Mouse (Mus musculus) forebrain, embryonic 11.5 days (tissue): ENCODE measurements at regions not wholly inside any gene's neighbourhood (a gene's known extent, or its start where the extent isn't known, plus 50 kb on each side); places are given as distances from the start of the nearest gene placed in this dataset.

ENCODE experiments used
- ATAC-seq: fragments of 200-750 bp; cut with Nextera tagmentation; replicated peaks from 2 replicates; pipeline ENCODE4 v1.8.0; 2017; ENCODE audit warnings: moderate TSS enrichment; ENCODE audit not compliant: low FRiP score
- DNase-seq: peaks from one replicate; pipeline ENCODE4 v3.0.0-alpha.2; 2017; ENCODE audit warnings: low spot score
- H3K27ac ChIP-seq: fragments of 300-500 bp; sonication (generic); 2 replicates; pipeline ENCODE4 v1.5.1; 2014; ENCODE audit warnings: low read depth, low read length
- H3K27me3 ChIP-seq: fragments of 300-500 bp; sonication (generic); 2 replicates; pipeline ENCODE4 v1.6.1; 2014; ENCODE audit warnings: mild to moderate bottlenecking, low read length, mixed read lengths; ENCODE audit not compliant: control insufficient read depth, insufficient read depth
- H3K36me3 ChIP-seq: fragments of 300-500 bp; sonication (generic); 2 replicates; pipeline ENCODE4 v1.6.1; 2014; ENCODE audit warnings: mild to moderate bottlenecking, low read length, moderate library complexity, mixed read lengths; ENCODE audit not compliant: control insufficient read depth, insufficient read depth
- H3K4me1 ChIP-seq: fragments of 300-500 bp; sonication (generic); replicated peaks from 2 replicates; pipeline ENCODE4 v1.6.1; 2014; ENCODE audit warnings: low read length, mixed read lengths; ENCODE audit not compliant: control insufficient read depth, insufficient read depth
- H3K4me2 ChIP-seq: fragments of 300-500 bp; sonication (generic); 2 replicates; pipeline ENCODE4 v1.6.1; 2014; ENCODE audit warnings: low read depth, mild to moderate bottlenecking, low read length, moderate library complexity, mixed read lengths; ENCODE audit not compliant: severe bottlenecking
- H3K4me3 ChIP-seq: fragments of 300-500 bp; sonication (generic); 2 replicates; pipeline ENCODE4 v1.5.1; 2014; ENCODE audit warnings: low read depth, low read length
- H3K9ac ChIP-seq: fragments of 300-500 bp; sonication (generic); 2 replicates; pipeline ENCODE4 v1.6.1; 2014; ENCODE audit warnings: low read length
- H3K9me3 ChIP-seq: fragments of 300-500 bp; sonication (generic); 2 replicates; pipeline ENCODE4 v1.6.1; 2016; ENCODE audit warnings: low read length, mixed read lengths; ENCODE audit not compliant: control insufficient read depth
- WGBS: fragments of 180-500 bp; shearing (Covaris S2); extraction: QIAGEN DNeasy Blood & Tissue Kit; methylation state at CpG from one replicate; pipeline ENCODE4 v1.1.7; 2014; 5-methylcytosine and 5-hydroxymethylcytosine counted together

GRCm38 (mm10) chr11:21024521-21024920, 66.6 kb upstream of the Peli1 start:
- 71% methylated on average over 2 of the region's 2 CpGs for WGBS
- H3K27ac ChIP-seq = no peak overlapping the region
- H3K4me3 ChIP-seq = no peak overlapping the region
- ATAC-seq (no peak), DNase-seq (no peak)
- no peaks in the 10 kb centered on the region for H3K9me3 ChIP-seq
- H3K36me3 ChIP-seq = no peaks in the 10 kb centered on the region
- H3K9ac ChIP-seq = no peak overlapping the region
- H3K4me2 ChIP-seq = no peak overlapping the region
- no peaks in the 10 kb centered on the region for H3K27me3 ChIP-seq
- H3K4me1 ChIP-seq = no peaks in the 10 kb centered on the region

GRCm38 (mm10) chr11:21027299-21027698, 63.8 kb upstream of the Peli1 start:
- Histone ChIP-seq H3K4me2 (no peak overlapping the region), H3K9ac (no peak overlapping the region), H3K9me3 (no peaks in the 10 kb centered on the region), H3K27me3 (no peaks in the 10 kb centered on the region), H3K4me1 (no peaks in the 10 kb centered on the region), H3K4me3 (no peak overlapping the region), H3K27ac (no peak overlapping the region), H3K36me3 (no peaks in the 10 kb centered on the region)
- DNase-seq (no peak), ATAC-seq (no peak)
- WGBS = 91% methylated on average over 4 of the region's 4 CpGs

DNA sequence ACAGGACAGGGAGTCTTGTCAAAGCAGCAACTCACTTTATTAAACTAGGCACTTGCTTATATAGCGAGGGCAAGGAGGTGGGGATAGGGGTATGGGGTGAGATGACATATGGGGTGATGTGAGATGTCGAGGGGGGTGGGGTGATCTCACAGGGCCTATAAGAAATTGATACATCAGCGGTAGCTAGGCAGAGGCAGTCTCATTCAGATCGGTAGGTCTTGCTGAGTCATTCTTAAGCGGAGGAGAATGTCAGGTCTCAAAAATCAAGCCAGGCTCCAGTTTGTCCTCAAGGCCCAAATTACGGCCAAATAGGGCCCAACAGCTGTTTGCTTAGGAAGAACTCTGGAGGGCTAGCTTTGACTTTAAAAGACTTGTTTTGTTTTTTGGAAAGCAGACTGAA, 60.7 kb upstream of the Peli1 start:
- Histone ChIP-seq H3K27ac (no peak overlapping the region), H3K4me2 (no peak overlapping the region), H3K9ac (no peak overlapping the region), H3K27me3 (no peaks in the 10 kb centered on the region), H3K9me3 (no peaks in the 10 kb centered on the region), H3K4me1 (peaks cover 3% of the 10 kb centered on the region; the same call in 1 of the 2 replicates), H3K36me3 (no peaks in the 10 kb centered on the region), H3K4me3 (no peak overlapping the region)
- ATAC-seq = no peak
- WGBS = 92% methylated on average over 6 of the region's 6 CpGs
- no peak for DNase-seq

DNA sequence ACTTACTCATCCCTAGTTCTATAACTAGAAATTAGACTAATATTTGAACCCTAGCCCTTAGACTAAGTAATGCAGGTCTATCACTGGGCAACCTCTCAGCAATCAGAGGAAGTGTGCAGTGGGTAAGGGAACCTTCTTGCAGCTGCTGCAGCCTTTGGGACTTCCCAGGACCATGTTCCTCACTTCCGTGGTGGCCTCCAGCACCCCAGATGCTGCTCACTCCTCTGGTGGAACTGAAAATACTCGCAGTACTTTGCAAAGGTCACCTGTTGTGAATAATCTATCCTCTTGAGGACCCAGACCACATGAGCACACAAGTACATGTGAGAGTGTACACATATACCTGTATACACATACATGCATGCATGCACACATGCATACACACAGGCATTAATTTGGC, 59.3 kb upstream of the Peli1 start:
- no peaks in the 10 kb centered on the region for H3K27me3 ChIP-seq
- 87% methylated on average over 2 of the region's 2 CpGs for WGBS
- no peaks in the 10 kb centered on the region for H3K36me3 ChIP-seq
- no peak overlapping the region for H3K4me2 ChIP-seq
- no peaks in the 10 kb centered on the region for H3K9me3 ChIP-seq
- no peak overlapping the region for H3K27ac ChIP-seq
- H3K4me1 ChIP-seq = peaks cover 3% of the 10 kb centered on the region; the same call in 1 of the 2 replicates
- ATAC-seq (no peak), DNase-seq (no peak)
- H3K4me3 ChIP-seq = no peak overlapping the region
- H3K9ac ChIP-seq = no peak overlapping the region

DNA sequence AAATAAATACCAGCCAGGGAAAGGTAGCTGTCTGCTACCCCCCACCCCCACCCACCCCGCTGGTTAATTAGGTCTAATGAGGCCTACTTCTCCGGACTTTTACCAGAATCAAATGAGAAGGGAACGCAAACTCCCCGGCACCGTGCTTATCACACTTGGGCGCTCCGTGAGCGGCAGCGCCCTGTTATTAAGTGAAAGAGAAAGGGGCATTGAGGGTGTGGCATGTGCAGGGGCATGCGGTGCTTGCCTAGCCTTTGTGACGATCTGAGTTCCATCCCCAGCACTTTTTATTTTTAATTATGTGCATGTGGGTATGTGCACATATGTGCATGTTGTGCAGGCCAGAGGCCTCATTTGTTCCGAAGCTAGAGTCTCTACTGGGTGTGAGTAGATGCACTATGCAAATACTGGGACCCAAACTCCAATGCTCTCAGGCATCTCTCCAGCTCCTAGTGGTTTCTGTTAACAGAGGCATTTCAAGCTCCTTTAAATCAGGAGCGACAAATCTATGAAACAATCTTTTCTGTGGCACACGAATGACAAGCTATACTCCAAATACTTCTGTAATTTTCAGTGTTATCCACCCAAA, 57.8 kb upstream of the Peli1 start:
- no peaks in the 10 kb centered on the region for H3K9me3 ChIP-seq
- H3K27ac ChIP-seq = no peak overlapping the region
- ATAC-seq (0 out of 2 replicates have a peak, but pooled peaks have one; percentile 21), DNase-seq (no peak)
- H3K9ac ChIP-seq = no peak overlapping the region
- H3K36me3 ChIP-seq = no peaks in the 10 kb centered on the region
- H3K27me3 ChIP-seq = no peaks in the 10 kb centered on the region
- H3K4me1 ChIP-seq = peaks cover 3% of the 10 kb centered on the region; the same call in 1 of the 2 replicates
- WGBS = 59% methylated on average over 14 of the region's 14 CpGs
- H3K4me3 ChIP-seq = no peak overlapping the region
- H3K4me2 ChIP-seq = no peak overlapping the region

GRCm38 (mm10) chr11:21033823-21034401, 57.2 kb upstream of the Peli1 start:
- no peak overlapping the region for H3K4me3 ChIP-seq
- ATAC-seq (no peak), DNase-seq (no peak)
- H3K27ac ChIP-seq = no peak overlapping the region
- H3K4me1 ChIP-seq = peaks cover 3% of the 10 kb centered on the region; the same call in 1 of the 2 replicates
- 73% methylated on average over 11 of the region's 11 CpGs for WGBS
- H3K4me2 ChIP-seq = no peak overlapping the region
- no peak overlapping the region for H3K9ac ChIP-seq
- no peaks in the 10 kb centered on the region for H3K27me3 ChIP-seq
- H3K36me3 ChIP-seq = no peaks in the 10 kb centered on the region
- no peaks in the 10 kb centered on the region for H3K9me3 ChIP-seq

DNA sequence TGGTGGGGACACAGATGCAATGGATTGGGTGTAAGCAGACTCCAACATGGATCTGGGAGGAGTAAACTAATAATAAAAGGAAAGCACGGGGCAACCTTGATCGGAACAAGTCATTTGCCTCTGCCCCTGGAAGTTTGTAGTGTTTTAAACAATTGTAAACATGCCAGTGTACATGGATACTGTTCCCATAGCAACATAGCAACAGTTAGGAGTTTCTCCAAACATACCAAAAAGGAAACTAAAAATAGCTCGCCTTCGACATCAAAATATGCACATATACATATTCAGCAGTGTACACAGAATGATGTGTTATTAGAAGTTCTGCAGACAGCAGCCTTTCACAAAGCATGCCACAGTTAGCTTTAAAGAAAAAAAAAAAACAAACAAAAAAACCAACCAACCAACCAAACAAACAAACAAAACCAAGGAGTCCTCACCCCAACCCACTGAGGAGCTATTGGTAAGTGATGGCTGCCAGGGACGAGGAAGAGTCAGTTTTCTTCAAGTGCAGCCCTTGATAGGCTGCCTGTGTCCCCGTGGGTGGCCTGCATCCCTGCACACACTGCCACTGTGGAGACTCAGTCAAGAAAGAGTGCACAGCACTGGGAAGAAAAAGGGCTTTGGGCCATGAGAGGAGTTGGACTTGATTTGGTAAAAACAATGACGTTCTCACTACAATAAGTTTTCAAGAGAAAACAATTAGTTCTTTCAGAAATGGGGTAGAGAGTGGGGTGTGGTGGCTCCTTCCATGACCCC, 54.8 kb upstream of the Peli1 start:
- no peaks in the 10 kb centered on the region for H3K9me3 ChIP-seq
- H3K9ac ChIP-seq = no peak overlapping the region
- H3K27me3 ChIP-seq = no peaks in the 10 kb centered on the region; the same call in 1 of the 2 replicates
- no peak for ATAC-seq
- no peaks in the 10 kb centered on the region for H3K36me3 ChIP-seq
- 64% methylated on average over 7 of the region's 7 CpGs for WGBS
- no peak for DNase-seq
- H3K4me3 ChIP-seq = no peak overlapping the region
- H3K27ac ChIP-seq = no peak overlapping the region
- peaks cover 3% of the 10 kb centered on the region; the same call in 1 of the 2 replicates for H3K4me1 ChIP-seq
- H3K4me2 ChIP-seq = no peak overlapping the region

DNA sequence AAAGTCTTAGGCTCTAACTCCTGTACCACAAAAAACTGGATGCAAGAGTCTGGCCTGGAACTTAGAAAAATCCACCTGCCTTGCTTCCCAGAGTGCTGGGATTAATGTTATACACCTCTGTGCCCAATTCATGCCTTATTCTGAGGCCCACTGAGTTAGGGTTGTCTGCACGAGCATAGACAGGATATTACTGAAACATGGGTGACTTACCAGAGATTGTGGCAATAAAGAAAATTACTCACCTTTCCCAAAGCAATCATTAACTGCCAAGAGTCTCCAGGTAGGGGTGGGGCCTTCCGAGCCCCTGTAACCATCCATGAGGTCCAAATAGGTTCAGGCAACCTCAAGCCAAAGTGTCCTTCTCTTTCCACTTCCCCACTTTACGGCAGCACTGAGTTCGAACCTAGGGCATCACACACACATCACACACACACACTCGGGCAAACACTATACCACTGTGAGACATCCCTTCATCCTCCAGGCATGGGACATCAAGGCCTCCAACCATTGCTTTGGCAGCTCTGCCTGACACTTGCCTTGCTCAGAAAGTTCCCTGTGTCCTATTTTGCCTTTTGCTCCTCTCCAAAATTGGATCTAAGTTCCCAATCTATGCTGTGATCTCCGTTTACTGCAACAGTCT, 53.7 kb upstream of the Peli1 start:
- Histone ChIP-seq H3K27ac (no peak overlapping the region), H3K36me3 (no peaks in the 10 kb centered on the region), H3K9ac (no peak overlapping the region), H3K27me3 (peaks cover 2% of the 10 kb centered on the region; the same call in 1 of the 2 replicates), H3K4me3 (no peak overlapping the region), H3K4me2 (no peak overlapping the region), H3K4me1 (peaks cover 3% of the 10 kb centered on the region; the same call in 1 of the 2 replicates), H3K9me3 (no peaks in the 10 kb centered on the region)
- WGBS = 89% methylated on average over 6 of the region's 6 CpGs
- DNase-seq = no peak
- no peak for ATAC-seq
